Mouse (Mus musculus): ENCODE data around the gene Svs1.
"Not testable (repeated sequence)": the region's sequence is repeated elsewhere in the genome, so short reads cannot be mapped to it uniquely, and the experiment has no call there.

Gene Svs1

DNA sequence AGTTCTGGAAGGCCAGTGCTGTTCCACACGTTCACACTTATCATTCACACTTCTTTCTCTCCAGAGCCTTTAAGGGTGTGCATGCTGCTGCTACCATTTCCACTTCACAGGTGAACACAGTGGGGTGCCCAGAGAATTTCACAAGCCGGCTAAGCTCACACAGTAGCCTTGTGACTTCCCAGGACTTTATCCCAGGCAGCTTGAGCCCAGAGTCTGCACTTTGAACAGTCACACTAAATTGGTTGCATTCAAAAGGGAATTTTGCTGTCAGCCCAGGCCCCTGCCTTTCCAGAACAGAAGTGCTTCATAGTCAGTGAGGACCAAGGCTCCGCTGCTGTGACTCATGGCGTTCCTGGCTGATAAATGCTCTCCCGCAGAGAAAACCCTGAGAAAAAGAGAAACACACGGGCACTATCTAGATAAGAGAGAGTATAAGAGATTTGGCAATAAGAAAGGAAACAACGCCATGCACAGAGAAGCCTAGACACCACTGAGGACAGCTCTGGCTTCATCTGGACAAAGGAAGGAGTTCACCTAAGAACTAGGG is at the start of gene Svs1:
TSS of gene Svs1 (plus strand) at position 418 of the 547 bp plus-strand sequence.
- DNase-seq (ENCODE audit: low read depth, low spot score), result no peak

DNA sequence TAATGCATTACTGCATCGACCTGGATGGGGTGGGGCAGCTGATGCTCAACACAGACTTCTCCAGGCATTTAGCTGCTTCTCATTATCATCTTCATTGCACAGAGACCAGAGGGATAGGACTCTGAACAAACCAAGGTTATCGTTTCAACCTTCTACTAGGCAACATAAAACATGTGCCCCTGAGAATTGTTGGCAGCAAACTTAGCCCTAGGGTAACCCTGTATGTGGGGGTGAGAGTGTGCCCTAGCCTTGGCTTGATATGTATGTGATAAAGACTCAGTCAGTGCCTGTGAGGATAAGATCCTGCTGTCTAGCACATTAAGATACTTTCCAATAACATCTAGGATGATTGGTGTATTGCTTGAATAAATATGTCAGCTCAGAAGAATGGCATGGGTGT is 37.1 kb upstream of the Svs1 start:
- DNase-seq (ENCODE audit: low read depth, low spot score), result no peak

DNA sequence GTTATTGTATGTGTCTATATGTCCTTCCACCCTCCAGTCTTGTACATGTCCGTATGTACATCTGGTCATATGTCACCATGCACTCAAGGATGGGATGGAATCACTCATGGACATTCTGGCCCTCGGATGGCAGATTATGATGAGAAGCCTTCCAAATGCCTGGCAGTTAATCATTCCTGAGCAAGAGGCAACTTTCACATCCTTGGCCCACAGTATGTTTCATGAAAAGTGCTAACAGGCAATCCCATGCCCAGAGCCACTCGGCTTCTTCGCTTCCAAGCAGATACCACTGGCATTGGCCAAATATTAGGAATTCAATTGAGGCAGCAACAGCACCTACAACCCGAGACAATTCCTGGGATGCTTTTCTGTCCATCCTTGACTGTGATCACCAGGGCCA is 36.0 kb upstream of the Svs1 start:
- DNase-seq (ENCODE audit: low read depth, low spot score), result no peak

DNA sequence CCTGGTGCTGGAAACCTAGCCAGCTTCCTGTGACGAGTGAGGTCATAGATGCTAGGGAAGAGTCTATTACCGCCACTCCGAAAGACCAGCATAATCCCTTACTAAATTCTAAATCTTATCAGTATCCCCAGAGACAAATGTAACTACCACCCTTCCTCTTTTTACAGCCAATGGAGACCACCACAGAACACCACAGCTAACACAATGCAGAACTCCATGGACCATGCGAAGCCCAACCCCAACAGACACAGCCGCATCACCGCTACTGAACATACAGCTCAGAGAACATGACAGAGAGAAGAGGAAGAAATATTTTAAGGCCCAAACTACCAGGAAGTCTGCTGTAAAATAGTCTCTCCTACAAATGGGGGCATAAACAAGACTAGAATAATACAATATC is 35.0 kb upstream of the Svs1 start:
- DNase-seq (ENCODE audit: low read depth, low spot score), result no peak

DNA sequence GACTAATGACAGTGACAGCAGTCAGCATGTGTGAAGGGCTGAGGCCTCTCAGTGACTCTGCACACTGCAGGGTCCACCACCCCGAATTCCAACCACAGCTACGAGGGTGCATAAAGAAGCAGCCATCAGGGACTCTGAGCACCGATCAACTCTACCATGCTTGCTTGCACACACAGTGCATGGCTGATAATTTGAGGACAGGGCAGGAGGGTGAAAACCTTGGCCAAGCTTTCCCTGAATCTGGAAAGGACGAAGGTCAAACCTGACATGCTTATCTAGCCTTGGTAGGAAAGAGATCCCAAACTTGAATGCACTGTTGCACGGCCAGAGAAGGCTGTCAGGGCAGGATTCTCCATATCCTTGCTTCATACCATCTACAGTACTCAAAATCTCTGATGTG is 33.4 kb upstream of the Svs1 start:
- no peak for DNase-seq (ENCODE audit: low read depth, low spot score)

DNA sequence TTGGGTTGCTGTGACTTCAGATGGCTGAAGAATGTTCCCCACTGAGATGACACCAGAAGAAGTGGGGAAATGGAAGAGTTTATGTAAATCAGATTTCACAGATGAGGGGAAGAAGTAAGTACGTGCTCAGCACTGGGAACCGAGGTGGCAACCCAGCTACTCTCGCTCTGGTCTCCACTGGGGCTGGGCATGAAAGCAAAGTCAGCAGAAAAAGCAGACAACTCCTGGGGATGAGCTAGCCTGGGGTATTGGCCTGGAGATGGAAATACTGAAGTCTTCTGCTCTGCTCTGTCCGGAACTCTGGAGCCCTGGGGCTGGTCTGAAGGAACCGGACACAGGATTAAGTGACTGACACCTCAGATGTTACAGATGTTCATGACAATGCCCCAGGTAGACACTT is 32.5 kb upstream of the Svs1 start:
- DNase-seq (ENCODE audit: low read depth, low spot score), result no peak

DNA sequence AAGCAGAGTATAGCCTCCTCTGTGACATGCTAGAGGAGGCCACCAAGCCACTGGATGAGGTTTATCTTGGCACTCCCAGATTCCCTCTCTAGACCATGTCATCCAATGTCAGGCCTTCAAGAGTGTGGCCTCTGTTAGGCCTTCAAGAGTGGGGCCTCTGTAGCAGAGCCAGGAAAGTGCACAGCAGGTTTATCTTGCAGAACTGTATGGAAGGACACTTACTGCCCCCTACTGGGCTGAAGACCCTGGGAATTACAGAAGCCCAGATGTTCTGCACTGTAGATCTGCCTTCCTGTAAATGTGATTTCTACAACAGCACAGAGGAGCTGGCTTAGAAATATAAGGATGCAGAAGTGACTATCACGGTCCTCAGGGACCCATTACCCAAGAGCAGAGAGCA is 31.7 kb upstream of the Svs1 start:
- DNase-seq (ENCODE audit: low read depth, low spot score), result no peak

DNA sequence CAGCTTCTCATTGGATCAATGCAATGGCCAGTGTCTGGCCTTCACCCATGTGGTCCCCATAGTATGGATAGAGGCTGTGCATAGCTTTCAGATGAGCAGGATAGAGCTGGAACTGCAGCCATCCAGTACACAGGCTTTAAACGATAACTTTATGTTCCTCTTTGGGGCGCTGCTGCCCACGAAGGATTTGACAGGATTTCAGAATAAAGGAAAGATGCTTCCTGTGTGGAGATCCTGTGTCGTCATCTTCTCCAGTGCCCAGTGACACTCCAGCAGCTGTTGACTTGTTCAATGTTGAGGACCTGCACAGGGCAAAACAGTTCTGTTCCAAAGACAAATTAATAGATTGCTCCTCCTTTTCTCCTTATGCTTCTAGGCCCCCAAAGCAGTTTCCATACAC is 29.9 kb upstream of the Svs1 start:
- DNase-seq (ENCODE audit: low read depth, low spot score), result no peak

DNA sequence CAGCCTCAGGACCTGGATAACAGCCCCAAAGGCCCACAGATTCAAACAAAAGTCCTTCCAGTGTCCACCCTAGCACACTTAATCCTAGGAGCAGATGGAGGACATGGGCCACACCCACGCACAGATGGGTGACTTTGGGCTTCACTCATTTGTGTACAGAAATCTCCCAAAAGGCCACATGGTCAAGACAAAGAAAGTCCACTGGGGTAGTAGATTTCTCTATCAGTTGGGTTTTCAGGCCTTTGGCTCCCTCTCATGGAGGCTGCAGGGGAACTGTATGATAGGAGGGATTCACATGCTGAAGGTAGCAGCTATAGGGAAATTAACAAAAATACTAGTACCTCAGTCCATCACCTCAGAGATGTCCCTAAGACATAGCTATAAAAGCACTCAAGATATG is 28.6 kb upstream of the Svs1 start:
- DNase-seq (ENCODE audit: low read depth, low spot score), result no peak

DNA sequence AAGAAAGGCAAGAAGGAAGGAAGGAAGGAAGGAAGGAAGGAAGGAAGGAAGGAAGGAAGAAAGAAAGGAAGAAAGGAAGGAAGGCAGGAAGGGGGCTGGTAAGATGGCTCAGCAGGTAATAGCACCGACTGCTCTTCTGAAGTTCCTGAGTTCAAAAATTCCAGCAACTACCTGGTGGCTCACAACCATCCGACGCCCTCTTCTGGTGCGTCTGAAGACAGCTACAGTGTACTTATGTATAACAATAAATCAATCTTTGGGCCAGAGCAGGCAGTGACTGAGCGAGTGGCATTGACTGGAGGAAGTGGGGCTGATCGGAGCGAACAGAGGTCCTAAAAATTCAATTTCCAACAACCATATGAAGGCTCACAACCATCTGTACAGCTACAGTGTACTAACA is 27.5 kb upstream of the Svs1 start:
- DNase-seq (ENCODE audit: low read depth, low spot score), result not testable (repeated sequence)

DNA sequence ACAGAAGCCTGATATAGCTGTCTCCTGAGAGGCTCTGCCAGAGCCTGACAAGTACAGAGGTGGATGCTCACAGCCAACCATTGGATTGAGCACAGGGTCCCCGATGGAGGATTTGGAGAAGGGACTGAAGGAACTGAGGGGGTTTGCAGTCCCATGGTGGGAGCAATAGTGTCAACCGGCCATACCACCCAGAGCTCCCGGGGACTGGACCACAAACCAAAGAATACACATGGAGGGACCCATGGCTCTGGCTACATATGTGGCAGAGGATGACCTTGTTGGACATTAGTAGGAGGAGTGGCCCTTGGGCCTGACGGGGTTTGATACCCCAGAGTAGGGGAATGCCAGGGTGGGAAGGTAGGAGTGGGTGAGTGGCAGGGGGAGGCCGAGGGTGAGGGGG is 20.0 kb upstream of the Svs1 start:
- not testable (repeated sequence) for DNase-seq (ENCODE audit: low read depth, low spot score)

DNA sequence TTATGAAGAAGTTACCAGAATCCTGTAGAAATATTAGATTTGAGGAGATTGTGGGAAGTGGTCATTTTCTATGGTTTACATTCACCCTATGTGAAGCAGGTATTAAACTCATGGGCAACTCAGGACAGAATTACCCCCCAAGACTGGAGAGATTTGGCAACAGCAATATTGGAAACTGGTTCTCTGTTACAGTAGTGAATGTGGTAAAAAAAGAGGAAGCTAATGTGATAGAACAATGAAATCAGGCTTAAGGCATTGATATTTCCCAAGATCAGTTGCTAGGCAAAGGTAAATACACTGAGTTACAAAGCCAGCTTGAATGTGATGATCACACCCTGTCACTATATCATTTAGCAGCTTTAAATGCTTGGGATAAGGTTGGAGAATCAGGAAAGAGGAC is 18.8 kb upstream of the Svs1 start:
- no peak for DNase-seq (ENCODE audit: low read depth, low spot score)

DNA sequence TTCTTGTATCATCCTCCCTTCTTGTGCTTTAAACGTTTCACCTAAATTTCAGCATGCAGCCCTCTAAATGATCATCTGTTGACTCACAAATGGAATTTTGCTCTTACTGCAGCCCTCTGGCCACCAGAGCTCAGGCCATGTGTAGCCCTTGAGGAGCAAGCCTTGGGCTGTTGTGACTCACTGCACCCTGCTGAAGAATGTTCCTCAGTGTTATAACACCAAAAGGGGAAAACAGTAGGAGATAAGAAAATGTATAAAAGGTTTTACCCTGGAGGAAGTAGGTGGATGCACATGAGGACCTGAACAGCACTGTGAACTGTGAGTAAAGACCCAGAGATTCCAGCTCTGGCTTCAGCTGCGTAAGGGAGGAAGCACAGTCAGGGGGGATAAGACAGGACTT is 12.0 kb upstream of the Svs1 start, which contains the start of gene Doxl2:
TSS of gene Doxl2 (plus strand) at position 301 of the 400 bp plus-strand sequence.
- no peak for DNase-seq (ENCODE audit: low read depth, low spot score)

DNA sequence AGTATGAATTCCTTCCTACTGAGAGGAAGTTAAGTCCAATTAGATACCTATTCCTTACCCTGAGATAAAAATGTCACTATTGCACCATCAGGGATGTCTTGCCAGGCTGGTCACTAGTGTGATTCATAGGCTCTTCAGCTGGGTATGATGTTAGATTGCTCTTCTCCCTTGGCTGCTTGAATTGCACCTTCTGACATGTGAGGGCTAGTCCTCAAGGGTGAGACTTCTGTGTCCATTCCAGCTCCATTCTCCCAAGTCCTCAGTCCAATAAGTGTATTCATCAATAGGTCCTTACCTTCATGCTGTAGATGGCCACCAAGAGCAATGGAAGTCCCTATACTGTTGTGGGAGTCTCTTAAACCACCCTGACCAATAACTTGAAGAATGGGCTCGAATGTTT is 7.0 kb upstream of the Svs1 start:
- DNase-seq (ENCODE audit: low read depth, low spot score), result no peak

DNA sequence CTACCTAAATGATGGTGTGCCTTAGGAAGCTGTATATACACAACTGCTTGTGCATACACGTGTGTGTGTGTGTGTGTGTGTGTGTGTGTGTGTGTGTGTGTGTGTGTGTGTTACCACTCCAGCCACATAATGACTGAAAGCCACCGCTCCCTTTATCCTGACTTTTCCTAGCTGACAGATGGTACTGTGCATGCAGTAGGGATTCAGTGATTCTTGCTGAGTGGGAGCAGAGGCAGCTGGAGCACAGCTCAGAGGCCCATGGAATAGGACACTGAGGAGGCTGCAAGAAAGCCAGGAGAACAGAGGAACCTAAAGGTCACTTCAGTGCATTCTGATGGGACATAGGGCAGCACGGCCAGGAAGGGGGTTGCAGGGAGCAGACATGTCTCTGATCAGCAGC is 4.4 kb upstream of the Svs1 start:
- no peak for DNase-seq (ENCODE audit: low read depth, low spot score)

DNA sequence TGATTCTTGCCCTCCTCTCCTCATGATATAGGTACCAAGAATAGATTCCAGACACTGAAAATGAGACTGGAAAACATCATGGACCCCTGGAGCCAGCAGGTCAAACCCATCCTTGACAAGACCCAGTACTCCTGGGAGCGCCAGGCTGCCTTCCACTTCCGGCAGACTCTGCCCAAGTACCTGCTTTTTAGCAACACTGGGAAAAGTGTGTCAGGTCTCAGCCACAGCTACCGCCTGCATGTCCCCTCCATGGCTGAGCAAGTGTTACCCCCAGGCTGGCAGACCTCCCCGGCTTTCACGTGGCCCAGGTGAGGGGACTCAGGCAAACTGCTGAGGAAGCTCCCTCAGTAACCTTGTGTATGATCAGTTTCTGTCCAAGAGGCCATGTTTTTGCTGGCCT is 3.3 kb downstream of the Svs1 start:
- no peak for DNase-seq (ENCODE audit: low read depth, low spot score)

DNA sequence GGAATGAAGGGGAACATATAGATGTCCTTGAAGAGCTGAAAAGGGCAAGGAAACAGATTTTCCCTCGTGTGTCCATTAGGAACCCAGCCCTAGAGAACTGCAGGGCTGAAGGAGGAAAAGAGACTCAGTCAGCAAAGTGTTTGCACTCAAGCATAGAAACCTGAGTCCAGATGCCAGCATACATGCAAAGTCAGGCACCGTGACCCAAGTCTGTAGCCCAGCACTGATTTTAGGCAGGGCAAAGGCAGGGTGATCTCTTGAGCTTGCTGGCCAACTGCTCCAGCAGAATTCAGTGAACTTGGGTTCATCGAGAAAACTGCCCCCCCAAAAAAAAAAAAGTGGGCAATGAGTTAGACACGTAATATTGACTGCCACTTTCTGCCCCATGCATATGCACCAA is 5.3 kb downstream of the Svs1 start:
- no peak for DNase-seq (ENCODE audit: low read depth, low spot score)

DNA sequence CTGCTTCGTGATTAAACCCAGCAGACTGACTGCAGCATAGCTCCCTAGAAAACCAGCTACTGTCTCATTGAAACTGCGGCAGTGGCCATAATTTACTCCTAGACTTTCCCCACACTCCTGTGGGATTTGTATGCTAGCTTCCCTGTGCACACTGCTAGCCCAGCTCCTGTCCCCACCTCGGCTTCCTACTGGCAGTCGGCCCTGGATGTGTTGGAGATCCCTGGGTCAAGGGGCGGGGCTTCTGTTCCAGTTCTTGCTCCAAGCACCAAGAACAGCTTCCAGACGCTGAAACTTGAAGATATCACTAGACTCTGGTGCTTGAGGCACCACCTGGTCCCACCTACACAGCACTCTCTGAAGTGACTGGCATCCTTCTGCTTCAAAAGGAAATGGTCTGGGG is 11.5 kb downstream of the Svs1 start:
- DNase-seq (ENCODE audit: low read depth, low spot score), result no peak

DNA sequence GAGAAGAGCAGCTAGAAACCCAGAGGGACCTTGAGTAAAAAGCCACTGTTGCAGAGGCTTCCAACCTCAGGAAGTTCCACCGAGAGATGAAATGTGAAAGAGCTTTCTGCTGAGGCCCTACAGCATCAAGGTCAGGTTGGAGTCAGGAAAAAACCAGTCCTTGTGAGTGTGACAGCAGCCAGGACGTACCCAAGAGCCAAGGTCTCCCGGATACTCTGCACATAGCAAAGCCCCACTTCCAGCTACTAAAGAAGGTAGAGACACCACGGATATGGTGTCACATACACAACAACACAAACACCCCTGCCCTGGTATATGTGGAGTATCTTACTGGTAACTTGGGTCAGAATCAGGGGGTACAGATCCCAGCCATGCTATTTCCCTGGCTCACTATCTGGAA is 12.1 kb downstream of the Svs1 start:
- DNase-seq (ENCODE audit: low read depth, low spot score), result no peak

DNA sequence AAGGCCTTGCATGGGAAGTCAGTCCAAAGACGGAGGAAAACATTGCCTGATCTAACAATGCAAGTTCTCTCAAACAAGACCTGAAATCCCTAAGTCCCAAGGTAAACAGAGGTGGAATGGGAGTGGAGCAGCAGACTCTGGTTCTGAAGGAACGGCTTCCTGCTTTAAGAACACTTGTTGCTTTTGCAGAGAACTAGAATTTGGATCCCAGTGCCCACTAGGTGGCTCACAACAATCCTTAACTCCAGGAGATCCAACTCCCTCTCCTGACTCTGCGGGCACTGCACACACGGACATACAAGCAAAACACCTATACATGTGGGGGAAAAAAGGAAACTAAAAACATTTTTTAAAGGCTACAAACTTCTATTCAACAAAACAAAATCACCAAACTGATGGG is 16.7 kb downstream of the Svs1 start:
- DNase-seq (ENCODE audit: low read depth, low spot score), result no peak

DNA sequence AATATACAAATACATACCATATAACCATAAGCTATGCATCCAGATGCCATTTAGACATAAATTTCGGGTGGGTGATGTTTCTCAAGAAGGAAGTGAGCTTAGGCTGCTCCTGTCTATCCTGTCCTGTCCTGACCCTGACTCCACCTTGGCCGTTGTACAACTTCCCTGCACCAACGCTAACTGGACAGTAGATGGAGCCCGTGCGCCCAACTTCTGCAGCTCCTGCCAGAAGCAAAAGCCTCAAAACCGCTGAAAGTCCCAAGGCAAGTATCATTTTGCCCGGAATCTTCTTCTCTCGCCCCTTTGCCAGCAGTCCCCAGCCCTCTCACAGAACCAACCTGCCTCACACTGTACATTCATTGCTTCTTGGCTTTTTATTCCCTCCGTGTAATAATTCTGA is 21.3 kb downstream of the Svs1 start:
- peak; percentile 27 for DNase-seq (ENCODE audit: low read depth, low spot score)

DNA sequence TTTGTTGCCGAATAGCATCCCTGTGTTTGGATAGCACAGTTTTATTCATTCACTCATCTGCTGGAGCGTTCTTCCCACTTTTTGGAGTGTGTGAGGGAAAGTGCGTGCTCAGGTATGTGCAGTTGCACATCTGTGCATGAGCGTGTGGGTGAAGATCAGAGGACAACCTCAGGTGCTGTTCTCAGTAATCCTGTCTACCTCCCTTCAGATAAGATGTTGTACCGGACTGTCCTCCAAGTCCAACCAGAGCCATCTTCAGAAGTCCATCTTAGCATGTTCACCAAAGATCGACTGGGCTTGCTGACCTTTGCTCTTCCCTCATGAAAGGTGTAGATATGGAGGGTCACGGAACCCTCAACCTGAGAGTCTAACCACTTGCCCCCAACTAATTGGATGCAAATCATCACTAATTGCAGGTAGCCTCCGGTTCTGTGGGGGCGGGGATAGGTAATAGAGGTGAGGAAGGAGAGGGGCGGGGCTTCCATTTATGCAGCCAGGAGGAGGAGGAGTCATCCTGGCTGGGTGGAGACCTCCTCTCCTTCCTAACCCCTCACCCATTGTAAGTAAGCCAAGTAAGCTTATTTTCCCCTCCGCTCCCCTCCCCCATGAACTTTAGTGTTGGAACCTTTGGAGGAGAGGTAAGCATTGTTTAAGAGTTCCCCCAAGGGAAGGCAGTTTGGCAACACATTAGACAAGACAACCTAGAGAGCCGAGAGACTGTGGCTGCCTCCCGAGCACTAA is 21.9 kb downstream of the Svs1 start:
- DNase-seq (ENCODE audit: low read depth, low spot score), result no peak

DNA sequence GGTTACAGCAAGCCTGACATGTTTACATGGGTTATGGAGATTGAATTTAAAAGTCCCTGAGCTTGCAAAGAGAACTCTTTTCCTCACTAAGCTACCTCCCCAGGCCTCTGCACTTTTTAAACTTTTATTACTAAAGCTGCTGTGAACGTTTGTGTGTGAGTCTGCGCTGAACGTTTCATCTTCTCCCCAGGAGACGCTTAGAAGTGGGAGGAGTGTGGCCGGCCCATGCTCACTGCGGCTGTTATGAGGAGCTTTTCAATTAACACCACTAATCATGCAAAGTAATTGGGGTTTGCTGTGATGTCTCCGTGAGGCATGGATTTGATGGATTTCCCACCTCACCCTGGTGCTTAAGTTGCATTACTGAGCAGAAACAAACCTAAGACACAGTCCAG is 22.5 kb downstream of the Svs1 start:
- no peak for DNase-seq (ENCODE audit: low read depth, low spot score)

DNA sequence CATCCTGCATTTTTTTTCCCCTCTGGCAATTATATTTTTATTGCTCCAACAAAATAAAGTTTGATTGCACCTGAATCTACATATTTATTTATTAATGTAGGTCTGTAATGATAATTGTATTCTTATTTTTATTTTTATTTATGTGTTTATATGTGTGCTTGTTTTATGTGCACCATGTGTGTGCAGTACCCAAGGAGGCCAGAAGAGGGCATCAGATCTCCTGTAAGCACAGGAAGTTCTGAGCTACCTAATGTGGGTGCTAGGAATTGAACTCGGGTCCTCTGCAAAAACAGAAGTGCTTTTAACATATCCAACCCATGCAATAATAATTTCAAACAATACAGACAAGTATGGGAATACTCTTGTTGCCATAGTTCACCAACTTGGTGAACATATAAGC is 23.0 kb downstream of the Svs1 start:
- no peak for DNase-seq (ENCODE audit: low read depth, low spot score)

All from c-Kit-negative CD71-positive TER-119-positive erythroid progenitor cells, embryonic 14.5 days (primary cell).